Mouse (Mus musculus) brain, embryonic 14.5 days (tissue): ENCODE results near the gene Irs1.

Experiments
- CTCF ChIP-seq: fragments of 200-500 bp; IDR thresholded peaks from 2 replicates; pipeline ENCODE4 v1.5.1; 2012; ENCODE audit warnings: inconsistent platforms, mild to moderate bottlenecking, moderate library complexity, borderline replicate concordance; ENCODE audit not compliant: insufficient read depth, insufficient read length; ENCODE audit errors: extremely low read depth
- POLR2A ChIP-seq: fragments of 200-500 bp; IDR thresholded peaks from 2 replicates; pipeline ENCODE4 v1.6.1; 2012; ENCODE audit warnings: mild to moderate bottlenecking, inconsistent platforms, borderline replicate concordance; ENCODE audit not compliant: poor library complexity, insufficient read depth, insufficient read length, severe bottlenecking; ENCODE audit errors: extremely low read depth

DNA sequence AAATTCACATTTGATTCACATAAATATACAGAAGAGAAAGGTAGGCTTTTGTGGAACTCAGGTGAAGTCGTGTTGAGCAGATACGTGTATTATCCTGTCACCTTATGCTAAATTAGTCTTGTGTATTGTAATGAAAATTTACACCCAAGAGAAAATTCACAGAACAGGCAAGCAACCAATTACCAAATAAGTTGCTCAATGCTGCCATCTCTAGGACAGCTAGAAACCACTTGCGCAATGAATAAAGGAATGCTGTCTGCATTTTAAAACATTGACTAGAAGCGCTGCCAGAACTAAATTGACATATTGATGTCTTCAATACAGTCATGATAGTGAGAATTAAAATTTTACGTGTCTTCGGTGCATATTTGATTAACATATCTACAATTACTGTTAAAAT is 2.9 kb upstream of the Irs1 start:
- peak; percentile 55; the same call in 1 of the 2 replicates for TF ChIP-seq CTCF
- no peak for TF ChIP-seq POLR2A
